29 mouse cellular contexts compared by ENCODE assay signal in genomic region chr1:51572314-51573078, GRCm38 (mm10).
DNase-seq lines count a peak whose midpoint lies in the region; ATAC-seq and TF ChIP-seq lines count a peak whose summit lies in the region.
"Had no signal": no experiment of that assay in that cellular context is flagged by ENCODE, and none has a peak within 500 bp of the region (broad histone marks: within the 10 kb centered on the region; RNA-seq: fewer than 3 reads in every experiment).

No protein-coding gene starts in this region.

- H3K4me1 ChIP-seq in ES-E14 (ENCODE audit: control insufficient read depth in 2 of 2, insufficient read depth in 2 of 2, low read length in 2 of 2, poor library complexity in 1 of 2): peaks cover 0 to 7% of the 10 kb centered on the region in 2 experiments; a peak in 2 of 4 replicates
- H3K4me1 ChIP-seq: embryonic facial prominence, embryonic 10.5 days; forebrain, embryonic 10.5 days; heart, embryonic 15.5 days; intestine, embryonic 15.5 days; limb, embryonic 13.5 days; neural tube, embryonic 13.5 days; stomach, embryonic 15.5 days had no signal

- in situ Hi-C loops in ES-E14 (cut with MboI; ENCODE audit: low sequenced_read_pairs in 2 of 2, unreplicated experiment in 2 of 2): no loop called here

- no peak overlapping the region; a peak in 1 of 4 replicates for H3K4me3 ChIP-seq in ES-E14 (ENCODE audit: insufficient read depth in 1 of 2, low read depth in 1 of 2, low read length in 2 of 2, poor library complexity in 1 of 2, severe bottlenecking in 1 of 2)
- H3K4me3 ChIP-seq: embryonic facial prominence, embryonic 10.5 days; forebrain, embryonic 10.5 days; heart, embryonic 15.5 days; intestine, embryonic 15.5 days; limb, embryonic 13.5 days; liver, embryonic 12.5 days; neural tube, embryonic 13.5 days; stomach, embryonic 15.5 days had no signal

- H3K9me3 ChIP-seq in ES-E14 (ENCODE audit: control insufficient read depth, insufficient read depth, low read depth, low read length): no peaks in the 10 kb centered on the region
- H3K9me3 ChIP-seq: embryonic facial prominence, embryonic 10.5 days; heart, embryonic 15.5 days; intestine, embryonic 15.5 days; liver, embryonic 12.5 days; stomach, embryonic 15.5 days had no signal

- peak; percentile 40 for ATAC-seq in granulocyte monocyte progenitor cell, adult 5-6 weeks (replicated peaks; ENCODE audit: poor library complexity, severe bottlenecking)
- ATAC-seq in monocyte, adult 5-6 weeks (replicated peaks; ENCODE audit: insufficient number of reproducible peaks, low FRiP score, low TSS enrichment, poor library complexity, severe bottlenecking): peak; percentile 68
- no peak for ATAC-seq in erythroblast, adult 5-6 weeks (replicated peaks; ENCODE audit: low FRiP score, poor library complexity, severe bottlenecking)
- ATAC-seq: forebrain, embryonic 16.5 days; intestine, embryonic 15.5 days; liver, embryonic 12.5 days; Patski had no signal

- no peak overlapping the region for H3K9ac ChIP-seq in ES-E14 (ENCODE audit: insufficient read depth, low read depth, low read length, poor library complexity, severe bottlenecking)
- H3K9ac ChIP-seq: heart, embryonic 15.5 days; hindbrain, embryonic 14.5 days; intestine, embryonic 15.5 days; limb, embryonic 13.5 days; liver, embryonic 12.5 days; neural tube, embryonic 13.5 days; stomach, embryonic 15.5 days had no signal

- H3K27ac ChIP-seq in ES-E14 (ENCODE audit: insufficient read depth, low read depth, low read length, poor library complexity, severe bottlenecking): no peak overlapping the region
- H3K27ac ChIP-seq: embryonic facial prominence, embryonic 10.5 days; forebrain, embryonic 10.5 days; heart, embryonic 15.5 days; hindbrain, embryonic 14.5 days; intestine, embryonic 15.5 days; limb, embryonic 13.5 days; liver, embryonic 12.5 days; neural tube, embryonic 13.5 days; stomach, embryonic 15.5 days had no signal

- peak; percentile 68 for DNase-seq in CD4-positive helper T cell, adult 2 months (ENCODE audit: low read depth, low spot score)
- DNase-seq in ES-E14 (ENCODE audit: low read depth, low spot score): peak; percentile 17
- no peak for DNase-seq in layer of hippocampus, adult 8-10 months (ENCODE audit: low spot score in 2 of 2)
- no peak for DNase-seq in gastrocnemius, postnatal 14 days
- DNase-seq: adrenal gland, postnatal 36 days; cerebellum, adult 9-11 months; gastrocnemius, postnatal 10 days; heart, postnatal 36 days; kidney, postnatal 36 days; layer of hippocampus, adult 9-11 months; lung, adult 18-20 months; lung, postnatal 10 days; midbrain, embryonic 14.5 days; right cerebral cortex, postnatal 4 days; thymus, postnatal 4 days had no signal

- intact Hi-C loops in gastrocnemius, postnatal 14 days (cut with DNase I; ENCODE audit: low total_unique reads): no loop called here

- no peaks in the 10 kb centered on the region for H3K36me3 ChIP-seq in ES-E14 (ENCODE audit: control insufficient read depth, insufficient read depth, low read length, poor library complexity, severe bottlenecking)
- H3K36me3 ChIP-seq: embryonic facial prominence, embryonic 10.5 days; forebrain, embryonic 10.5 days; heart, embryonic 15.5 days; intestine, embryonic 15.5 days; limb, embryonic 13.5 days; liver, embryonic 12.5 days; neural tube, embryonic 13.5 days; stomach, embryonic 15.5 days had no signal

TF ChIP-seq in ES-E14, 5 proteins besides CTCF, POLR2A, EP300 and RAD21:
- TF ChIP-seq ZC3H11A (IDR thresholded peaks at IDR 0.05; ENCODE audit: borderline replicate concordance, low read depth, low read length) (no peak), HCFC1 (IDR thresholded peaks at IDR 0.05; ENCODE audit: borderline replicate concordance, insufficient read depth, low read length) (no peak), CHD2 (IDR thresholded peaks at IDR 0.05; ENCODE audit: low read depth, low read length) (no peak)

Comparison
In these comparisons a context has a peak if more than half of its experiments do, and no peak if none do; other contexts are left out.
1. DNase-seq: peak in CD4-positive helper T cell, adult 2 months (single experiment) and ES-E14 (single experiment); none in layer of hippocampus, adult 8-10 months (0 of 2) and gastrocnemius, postnatal 14 days (single experiment).